Mouse (Mus musculus) embryo, embryonic 10.5 days (tissue): ENCODE data around the gene Ly75.
A peak's percentile ranks its signal among the peaks of the same experiment; 100 is the strongest.

Source experiments
- DNase-seq: peaks from one replicate; pipeline ENCODE4 v3.0.0-alpha.2; 2015; ENCODE audit warnings: low spot score

The Ly75 gene

GRCm38 (mm10) chr2:60322031-60322726, 60.9 kb downstream of the Ly75 start:
- DNase-seq = no peak

GRCm38 (mm10) chr2:60303796-60304195, 79.3 kb downstream of the Ly75 start:
- no peak for DNase-seq

GRCm38 (mm10) chr2:60299323-60299722, 83.8 kb downstream of the Ly75 start:
- no peak for DNase-seq

- no peak for DNase-seq
Observed at GRCm38 (mm10) chr2:60298266-60298665, 84.8 kb downstream of the Ly75 start.

GRCm38 (mm10) chr2:60291381-60291780, 91.7 kb downstream of the Ly75 start:
- no peak for DNase-seq

GRCm38 (mm10) chr2:60289451-60289850, 93.7 kb downstream of the Ly75 start:
- DNase-seq = no peak

GRCm38 (mm10) chr2:60288606-60289005, 94.5 kb downstream of the Ly75 start:
- DNase-seq = no peak

DNA sequence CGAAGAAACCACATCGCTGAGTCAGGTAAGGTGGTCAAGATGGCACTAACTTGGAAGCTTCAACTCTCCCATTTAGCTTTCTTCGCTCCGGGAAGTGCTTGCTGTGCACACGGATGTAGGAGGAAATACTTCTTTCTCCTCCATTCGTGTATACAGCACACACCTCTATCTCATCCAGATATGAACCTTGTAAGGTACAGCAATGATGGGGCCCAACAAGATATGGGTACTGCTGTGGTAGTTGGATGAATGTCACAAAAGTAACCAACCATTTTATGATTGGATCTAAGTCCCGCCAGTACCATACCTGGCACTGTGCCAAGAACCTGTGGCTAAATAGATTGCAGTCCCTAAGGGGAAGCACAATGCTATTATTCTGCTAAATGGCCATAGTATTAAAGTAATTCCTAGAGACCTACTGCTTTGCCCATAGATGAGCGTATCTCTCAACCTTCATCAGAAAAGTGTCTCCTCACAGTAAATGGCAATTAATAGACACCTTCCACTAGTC, 97.9 kb downstream of the Ly75 start:
- DNase-seq = no peak

DNA sequence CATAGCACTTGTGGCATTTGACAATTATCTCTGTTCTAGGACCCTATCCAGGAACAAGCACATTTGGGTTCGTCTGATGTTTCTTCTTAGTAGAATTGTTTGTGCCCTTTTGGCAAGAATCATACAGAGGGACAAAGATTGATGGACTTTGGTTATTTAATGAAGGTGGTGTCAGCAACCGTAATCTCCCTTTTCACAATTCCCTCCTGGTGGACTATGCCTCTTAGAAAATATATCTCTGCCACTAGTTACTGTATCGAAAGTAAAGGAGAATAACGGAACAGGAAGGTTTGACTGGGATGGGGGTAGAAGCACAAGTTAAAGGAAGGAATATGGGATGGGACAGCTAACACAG, 98.7 kb downstream of the Ly75 start, which contains the start of gene Cd302:
TSS of gene Cd302 (minus strand) at position 22 of the 355 bp plus-strand sequence.
- DNase-seq = no peak

GRCm38 (mm10) chr2:60283751-60284466, 99.2 kb downstream of the Ly75 start:
- peak; percentile 69 for DNase-seq

DNA sequence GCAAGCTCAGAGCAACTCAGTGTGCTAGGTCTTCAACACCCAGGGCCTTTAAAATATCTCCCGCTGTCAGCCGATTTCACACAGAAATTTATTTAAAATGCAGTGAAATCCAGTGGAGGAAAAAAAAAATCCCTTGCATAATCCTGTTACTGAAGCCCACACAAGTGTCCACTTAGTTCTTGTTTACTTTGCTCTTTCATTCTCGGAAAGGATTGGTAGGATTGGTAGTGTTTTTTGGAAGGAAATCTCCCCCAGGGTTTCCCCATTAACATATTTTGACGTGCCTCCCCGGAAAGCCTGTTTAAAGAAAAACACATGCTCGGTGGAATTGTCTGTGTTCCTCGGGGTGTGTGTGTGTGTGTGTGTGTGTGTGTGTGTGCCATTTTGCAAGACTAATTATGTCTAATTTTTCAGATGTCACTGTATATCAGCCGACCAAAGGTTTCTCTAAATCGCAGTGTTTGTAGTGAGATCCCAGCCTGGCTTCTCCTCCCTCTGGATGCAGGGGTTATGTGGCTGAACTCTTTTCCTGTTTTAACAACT, 99.8 kb downstream of the Ly75 start:
- peak; percentile 11 for DNase-seq

DNA sequence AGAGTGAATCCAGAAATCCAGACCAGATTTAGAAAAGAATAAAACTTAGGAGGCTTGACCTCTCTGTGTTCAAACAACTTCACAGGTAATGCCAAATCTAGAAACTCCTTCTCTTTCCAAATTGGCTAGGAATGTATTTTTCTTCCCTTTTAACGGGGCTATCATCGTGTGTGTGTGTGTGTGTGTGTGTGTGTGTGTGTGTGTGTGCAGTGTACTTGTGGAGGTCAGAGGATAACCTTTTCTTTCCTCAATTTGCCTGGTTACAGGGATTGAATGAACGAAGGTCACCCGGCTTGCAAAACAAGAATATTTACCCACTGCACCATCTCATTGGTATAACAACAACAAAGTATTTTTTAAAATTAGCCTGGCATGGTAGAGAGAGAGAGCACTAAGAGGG, 100.5 kb downstream of the Ly75 start:
- DNase-seq = no peak

DNA sequence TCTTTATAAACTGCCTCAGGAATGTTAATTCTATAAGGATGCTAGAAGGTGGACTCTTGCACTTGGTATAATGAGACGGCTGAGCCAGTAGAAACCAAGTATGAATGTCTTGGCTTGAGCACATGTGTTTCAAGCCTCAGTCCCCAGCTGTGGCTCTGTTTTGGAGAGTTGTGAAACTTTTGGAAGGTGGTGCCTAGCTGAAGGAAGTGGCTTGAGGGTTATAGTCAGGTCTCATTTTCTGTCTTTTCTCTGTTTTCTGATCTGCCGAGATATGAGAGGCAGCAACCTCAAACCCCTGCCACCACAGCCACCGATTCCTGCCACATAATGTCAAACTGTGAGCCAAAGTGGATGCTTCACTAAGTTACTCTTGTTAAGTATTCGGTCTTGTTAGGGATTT, 104.5 kb downstream of the Ly75 start:
- DNase-seq = no peak

GRCm38 (mm10) chr2:60269856-60270479, 113.1 kb downstream of the Ly75 start:
- no peak for DNase-seq

- no peak for DNase-seq
Observed at GRCm38 (mm10) chr2:60267567-60267966, 115.5 kb downstream of the Ly75 start.

GRCm38 (mm10) chr2:60260621-60261350, 122.3 kb downstream of the Ly75 start:
- no peak for DNase-seq

GRCm38 (mm10) chr2:60259186-60259585, 123.9 kb downstream of the Ly75 start:
- DNase-seq = no peak

DNA sequence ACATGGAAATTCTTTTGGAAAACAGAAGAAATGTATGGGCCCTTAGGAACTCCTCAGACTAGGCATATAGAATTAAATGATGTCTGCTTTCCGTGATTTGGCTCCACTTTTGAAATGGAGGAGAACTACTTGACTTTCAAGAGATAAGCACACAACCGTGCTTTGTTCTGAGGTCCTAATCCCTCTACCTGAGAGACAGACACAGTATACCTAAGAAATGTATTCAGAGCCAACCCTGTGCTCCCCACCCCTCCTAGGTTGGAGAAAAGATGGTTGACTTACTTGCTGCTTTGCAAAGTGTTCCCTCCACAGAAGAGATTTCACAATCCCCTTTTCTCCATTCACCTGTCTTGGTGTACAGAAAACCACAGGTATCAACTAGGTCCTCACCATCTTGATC, 126.4 kb downstream of the Ly75 start:
- no peak for DNase-seq

DNA sequence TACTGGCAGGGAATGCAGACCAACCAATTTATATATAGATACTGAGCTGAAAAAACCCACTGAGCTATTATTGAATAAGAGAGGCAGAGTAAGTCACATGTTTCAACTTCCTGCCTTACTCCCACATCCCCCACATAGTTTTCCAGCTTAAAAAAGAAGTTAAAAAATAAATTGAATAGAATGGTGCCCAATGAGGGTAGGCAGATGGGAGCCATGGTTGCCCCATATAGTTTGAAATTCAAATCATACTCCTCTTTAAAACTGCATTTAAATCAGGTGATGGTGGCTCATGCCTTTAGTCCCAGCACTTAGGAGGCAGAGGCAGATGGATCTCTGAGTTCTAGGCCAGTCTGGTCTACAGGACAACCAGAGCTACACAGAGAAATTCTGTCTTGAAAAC, 129.6 kb downstream of the Ly75 start:
- DNase-seq = no peak

GRCm38 (mm10) chr2:60252782-60253181, 130.3 kb downstream of the Ly75 start:
- no peak for DNase-seq
